Mouse (Mus musculus): Measurements from ENCODE around the gene Map3k5. TPM values are rescaled to one million over a fixed set of nuclear protein-coding genes. Genes with fewer than 3 reads are reported as not detected.

Map3k5 gene
- polyA plus RNA-seq, 1 experiment: 1.0 TPM

GRCm38 (mm10) chr10:19901992-19902391, 32.3 kb upstream of the Map3k5 start:
- Histone ChIP-seq H3K27ac (ENCODE audit: control insufficient read depth, insufficient read depth, low read depth, low read length) (no peak overlapping the region), H3K27me3 (ENCODE audit: control insufficient read depth, insufficient read depth, low read length) (no peaks in the 10 kb centered on the region), H3K4me3 (ENCODE audit: control insufficient read depth, low read depth, low read length) (no peak overlapping the region), H3K4me1 (ENCODE audit: control insufficient read depth, insufficient read depth, low read length) (no peaks in the 10 kb centered on the region), H3K36me3 (ENCODE audit: control insufficient read depth, insufficient read depth, low read length) (no peaks in the 10 kb centered on the region)
- TF ChIP-seq POLR2A (IDR thresholded peaks at IDR 0.05; ENCODE audit: control insufficient read depth, low read depth, low read length) (no peak), CTCF (IDR thresholded peaks at IDR 0.05; ENCODE audit: control insufficient read depth, insufficient read depth, insufficient replicate concordance, low read depth, low read length) (no peak)

GRCm38 (mm10) chr10:19904077-19904820, 30.0 kb upstream of the Map3k5 start:
- Histone ChIP-seq H3K36me3 (ENCODE audit: control insufficient read depth, insufficient read depth, low read length) (no peaks in the 10 kb centered on the region), H3K27me3 (ENCODE audit: control insufficient read depth, insufficient read depth, low read length) (no peaks in the 10 kb centered on the region), H3K4me1 (ENCODE audit: control insufficient read depth, insufficient read depth, low read length) (no peaks in the 10 kb centered on the region), H3K27ac (ENCODE audit: control insufficient read depth, insufficient read depth, low read depth, low read length) (no peak overlapping the region), H3K4me3 (ENCODE audit: control insufficient read depth, low read depth, low read length) (no peak overlapping the region)
- TF ChIP-seq CTCF (IDR thresholded peaks at IDR 0.05; ENCODE audit: control insufficient read depth, insufficient read depth, insufficient replicate concordance, low read depth, low read length): no peak
- no peak for TF ChIP-seq POLR2A (IDR thresholded peaks at IDR 0.05; ENCODE audit: control insufficient read depth, low read depth, low read length)

- no peaks in the 10 kb centered on the region for H3K36me3 ChIP-seq (ENCODE audit: control insufficient read depth, insufficient read depth, low read length)
- no peaks in the 10 kb centered on the region for H3K4me1 ChIP-seq (ENCODE audit: control insufficient read depth, insufficient read depth, low read length)
- H3K27me3 ChIP-seq (ENCODE audit: control insufficient read depth, insufficient read depth, low read length): no peaks in the 10 kb centered on the region
- TF ChIP-seq CTCF (IDR thresholded peaks at IDR 0.05; ENCODE audit: control insufficient read depth, insufficient read depth, insufficient replicate concordance, low read depth, low read length) (peak; percentile 98), POLR2A (IDR thresholded peaks at IDR 0.05; ENCODE audit: control insufficient read depth, low read depth, low read length) (peak; percentile 79)
- H3K27ac ChIP-seq (ENCODE audit: control insufficient read depth, insufficient read depth, low read depth, low read length): peak within 1 kb of the TSS; percentile 96
- peak within 1 kb of the TSS; percentile 95 for H3K4me3 ChIP-seq (ENCODE audit: control insufficient read depth, low read depth, low read length)
Observed at GRCm38 (mm10) chr10:19907246-19907804, 26.9 kb upstream of the Map3k5 start, which contains the start of gene Pex7. TSS of gene Pex7 (minus strand) at chr10:19907689.

GRCm38 (mm10) chr10:19908076-19908475, 26.2 kb upstream of the Map3k5 start:
- TF ChIP-seq CTCF (IDR thresholded peaks at IDR 0.05; ENCODE audit: control insufficient read depth, insufficient read depth, insufficient replicate concordance, low read depth, low read length): no peak
- TF ChIP-seq POLR2A (IDR thresholded peaks at IDR 0.05; ENCODE audit: control insufficient read depth, low read depth, low read length): no peak
- H3K4me1 ChIP-seq (ENCODE audit: control insufficient read depth, insufficient read depth, low read length): no peaks in the 10 kb centered on the region
- H3K27ac ChIP-seq (ENCODE audit: control insufficient read depth, insufficient read depth, low read depth, low read length): no peak overlapping the region
- no peak overlapping the region for H3K4me3 ChIP-seq (ENCODE audit: control insufficient read depth, low read depth, low read length)
- H3K27me3 ChIP-seq (ENCODE audit: control insufficient read depth, insufficient read depth, low read length): no peaks in the 10 kb centered on the region
- no peaks in the 10 kb centered on the region for H3K36me3 ChIP-seq (ENCODE audit: control insufficient read depth, insufficient read depth, low read length)

GRCm38 (mm10) chr10:19910516-19910915, 23.8 kb upstream of the Map3k5 start:
- Histone ChIP-seq H3K27ac (ENCODE audit: control insufficient read depth, insufficient read depth, low read depth, low read length) (no peak overlapping the region), H3K27me3 (ENCODE audit: control insufficient read depth, insufficient read depth, low read length) (no peaks in the 10 kb centered on the region), H3K4me3 (ENCODE audit: control insufficient read depth, low read depth, low read length) (no peak overlapping the region), H3K36me3 (ENCODE audit: control insufficient read depth, insufficient read depth, low read length) (no peaks in the 10 kb centered on the region), H3K4me1 (ENCODE audit: control insufficient read depth, insufficient read depth, low read length) (no peaks in the 10 kb centered on the region)
- no peak for TF ChIP-seq CTCF (IDR thresholded peaks at IDR 0.05; ENCODE audit: control insufficient read depth, insufficient read depth, insufficient replicate concordance, low read depth, low read length)
- TF ChIP-seq POLR2A (IDR thresholded peaks at IDR 0.05; ENCODE audit: control insufficient read depth, low read depth, low read length): no peak

- no peak for TF ChIP-seq POLR2A (IDR thresholded peaks at IDR 0.05; ENCODE audit: control insufficient read depth, low read depth, low read length)
- no peak for TF ChIP-seq CTCF (IDR thresholded peaks at IDR 0.05; ENCODE audit: control insufficient read depth, insufficient read depth, insufficient replicate concordance, low read depth, low read length)
- H3K4me1 ChIP-seq (ENCODE audit: control insufficient read depth, insufficient read depth, low read length): no peaks in the 10 kb centered on the region
- no peaks in the 10 kb centered on the region for H3K36me3 ChIP-seq (ENCODE audit: control insufficient read depth, insufficient read depth, low read length)
- H3K27ac ChIP-seq (ENCODE audit: control insufficient read depth, insufficient read depth, low read depth, low read length): no peak overlapping the region
- H3K27me3 ChIP-seq (ENCODE audit: control insufficient read depth, insufficient read depth, low read length): no peaks in the 10 kb centered on the region
- no peak overlapping the region for H3K4me3 ChIP-seq (ENCODE audit: control insufficient read depth, low read depth, low read length)
Observed at GRCm38 (mm10) chr10:19911583-19911982, 22.7 kb upstream of the Map3k5 start.

- Histone ChIP-seq H3K4me1 (ENCODE audit: control insufficient read depth, insufficient read depth, low read length) (no peaks in the 10 kb centered on the region), H3K27me3 (ENCODE audit: control insufficient read depth, insufficient read depth, low read length) (no peaks in the 10 kb centered on the region), H3K27ac (ENCODE audit: control insufficient read depth, insufficient read depth, low read depth, low read length) (no peak overlapping the region), H3K4me3 (ENCODE audit: control insufficient read depth, low read depth, low read length) (no peak overlapping the region), H3K36me3 (ENCODE audit: control insufficient read depth, insufficient read depth, low read length) (no peaks in the 10 kb centered on the region)
- TF ChIP-seq CTCF (IDR thresholded peaks at IDR 0.05; ENCODE audit: control insufficient read depth, insufficient read depth, insufficient replicate concordance, low read depth, low read length) (no peak), POLR2A (IDR thresholded peaks at IDR 0.05; ENCODE audit: control insufficient read depth, low read depth, low read length) (no peak)
Observed at GRCm38 (mm10) chr10:19913806-19914205, 20.5 kb upstream of the Map3k5 start.

Data from testis, adult 2 months (tissue).